Mouse (Mus musculus): ENCODE data around the gene Dscam. TPM values are rescaled to one million over a fixed set of nuclear protein-coding genes. Genes with fewer than 3 reads are reported as not detected.
A peak's percentile ranks its signal among the peaks of the same experiment; 100 is the strongest.

Dscam gene
- polyA plus RNA-seq, 1 experiment from 2014 or later = 8.5 TPM

DNA sequence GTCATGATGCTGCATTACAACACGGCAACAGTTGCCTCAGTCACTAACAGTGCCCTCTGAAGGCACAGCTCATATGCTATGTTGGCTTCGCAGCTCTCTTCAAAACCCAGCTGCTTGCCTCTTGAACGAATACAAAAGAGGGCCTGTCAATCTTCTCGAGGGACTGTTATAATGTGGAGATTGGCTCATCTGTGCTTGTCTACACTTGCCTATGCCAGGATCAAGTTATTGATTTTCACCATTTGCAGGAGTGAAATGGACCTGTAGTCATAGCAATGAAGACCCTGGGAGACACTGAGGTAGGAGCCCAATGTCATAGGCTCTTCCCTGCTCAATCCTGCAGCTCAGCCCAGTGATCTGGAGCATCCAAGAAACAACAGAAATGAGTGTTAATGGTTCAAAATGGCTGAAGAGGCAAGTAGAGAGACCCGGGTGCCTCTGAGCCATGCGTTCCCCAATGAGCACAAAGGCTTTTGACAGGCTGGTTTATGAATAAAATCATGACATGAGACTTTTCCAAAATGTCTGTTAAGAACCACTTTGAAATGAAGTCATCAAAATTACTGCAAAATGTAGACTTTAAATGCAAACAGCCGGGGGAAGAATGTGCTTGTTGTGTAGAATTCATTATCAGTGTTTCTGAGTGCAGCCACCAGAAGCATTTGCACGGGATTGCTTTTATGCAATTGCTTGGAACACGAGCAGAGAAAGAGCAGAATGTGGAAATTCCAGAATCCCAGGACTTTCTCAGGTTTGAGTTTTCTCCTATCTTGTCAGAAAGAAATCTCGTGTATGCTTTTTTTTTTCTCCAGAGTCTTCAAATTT, 35.3 kb downstream of the Dscam start:
- H3K4me3 ChIP-seq (replicated peaks; ENCODE audit: low read length) = no peak overlapping the region
- peak overlapping the region; percentile 72 for H3K27ac ChIP-seq (ENCODE audit: low read length)
- 0 out of 2 replicates have a peak, but pooled peaks cover 4% of the 10 kb centered on the region for H3K4me1 ChIP-seq (replicated peaks; ENCODE audit: control insufficient read depth, insufficient read depth, low read length)
- WGBS = 50% methylated on average over 10 of the region's 10 CpGs
- H3K9ac ChIP-seq (replicated peaks; ENCODE audit: low read depth, low read length) = no peak overlapping the region
- H3K36me3 ChIP-seq (ENCODE audit: control insufficient read depth, insufficient read depth) = no peaks in the 10 kb centered on the region
- ATAC-seq = peak; percentile 66
- H3K9me3 ChIP-seq (ENCODE audit: control insufficient read depth, low read length) = no peaks in the 10 kb centered on the region
- H3K4me2 ChIP-seq (ENCODE audit: low read length) = no peak overlapping the region
- no peaks in the 10 kb centered on the region for H3K27me3 ChIP-seq (replicated peaks; ENCODE audit: control insufficient read depth, insufficient read depth, low read length)

GRCm38 (mm10) chr16:97127296-97127695, 43.3 kb downstream of the Dscam start:
- Histone ChIP-seq H3K27me3 (replicated peaks; ENCODE audit: control insufficient read depth, insufficient read depth, low read length) (no peaks in the 10 kb centered on the region), H3K4me2 (ENCODE audit: low read length) (no peak overlapping the region), H3K4me3 (replicated peaks; ENCODE audit: low read length) (no peak overlapping the region), H3K4me1 (replicated peaks; ENCODE audit: control insufficient read depth, insufficient read depth, low read length) (no peaks in the 10 kb centered on the region), H3K27ac (ENCODE audit: low read length) (no peak overlapping the region), H3K9me3 (ENCODE audit: control insufficient read depth, low read length) (no peaks in the 10 kb centered on the region), H3K9ac (replicated peaks; ENCODE audit: low read depth, low read length) (no peak overlapping the region), H3K36me3 (ENCODE audit: control insufficient read depth, insufficient read depth) (no peaks in the 10 kb centered on the region)
- peak; percentile 54 for ATAC-seq
- 59% methylated on average over 2 of the region's 2 CpGs for whole genome bisulfite sequencing

GRCm38 (mm10) chr16:97110028-97110427, 60.5 kb downstream of the Dscam start:
- no peak overlapping the region for H3K4me2 ChIP-seq (ENCODE audit: low read length)
- no peaks in the 10 kb centered on the region for H3K9me3 ChIP-seq (ENCODE audit: control insufficient read depth, low read length)
- no peaks in the 10 kb centered on the region for H3K36me3 ChIP-seq (ENCODE audit: control insufficient read depth, insufficient read depth)
- H3K4me3 ChIP-seq (replicated peaks; ENCODE audit: low read length) = no peak overlapping the region
- no peak for ATAC-seq
- H3K27me3 ChIP-seq (replicated peaks; ENCODE audit: control insufficient read depth, insufficient read depth, low read length) = no peaks in the 10 kb centered on the region
- H3K4me1 ChIP-seq (replicated peaks; ENCODE audit: control insufficient read depth, insufficient read depth, low read length) = no peaks in the 10 kb centered on the region
- WGBS = 80% methylated on average over 4 of the region's 4 CpGs
- H3K27ac ChIP-seq (ENCODE audit: low read length) = no peak overlapping the region
- no peak overlapping the region for H3K9ac ChIP-seq (replicated peaks; ENCODE audit: low read depth, low read length)

DNA sequence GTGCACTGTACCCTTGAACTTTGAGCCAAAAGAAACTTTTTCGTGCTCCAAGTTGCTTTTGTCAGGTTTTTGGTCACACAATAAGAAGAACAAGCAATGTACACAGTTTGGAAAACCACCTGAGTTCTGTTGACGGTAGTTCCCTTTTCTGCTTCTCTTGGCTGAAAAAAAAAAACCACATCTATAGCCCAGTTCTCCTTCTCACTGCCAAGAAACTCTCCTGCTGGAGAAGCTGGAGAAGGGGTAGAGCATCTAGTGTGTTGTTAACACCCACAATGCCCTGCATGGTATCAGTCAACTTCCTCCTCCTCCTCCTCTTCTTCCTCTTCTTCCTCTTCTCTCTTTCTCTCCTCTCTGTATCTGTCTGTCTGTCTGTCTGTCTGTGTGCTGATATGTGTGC, 65.3 kb downstream of the Dscam start:
- no peaks in the 10 kb centered on the region for H3K36me3 ChIP-seq (ENCODE audit: control insufficient read depth, insufficient read depth)
- H3K9ac ChIP-seq (replicated peaks; ENCODE audit: low read depth, low read length) = no peak overlapping the region
- no peaks in the 10 kb centered on the region for H3K9me3 ChIP-seq (ENCODE audit: control insufficient read depth, low read length)
- no peak overlapping the region for H3K27ac ChIP-seq (ENCODE audit: low read length)
- no peak for ATAC-seq
- 80% methylated on average over 2 of the region's 2 CpGs for WGBS
- H3K4me2 ChIP-seq (ENCODE audit: low read length) = no peak overlapping the region
- H3K27me3 ChIP-seq (replicated peaks; ENCODE audit: control insufficient read depth, insufficient read depth, low read length) = no peaks in the 10 kb centered on the region
- H3K4me3 ChIP-seq (replicated peaks; ENCODE audit: low read length) = no peak overlapping the region
- H3K4me1 ChIP-seq (replicated peaks; ENCODE audit: control insufficient read depth, insufficient read depth, low read length) = peaks cover 1% of the 10 kb centered on the region

- peaks cover 17% of the 10 kb centered on the region for H3K4me1 ChIP-seq (replicated peaks; ENCODE audit: control insufficient read depth, insufficient read depth, low read length)
- no peak overlapping the region for H3K4me3 ChIP-seq (replicated peaks; ENCODE audit: low read length)
- no peak for ATAC-seq
- no peak overlapping the region for H3K9ac ChIP-seq (replicated peaks; ENCODE audit: low read depth, low read length)
- H3K4me2 ChIP-seq (ENCODE audit: low read length) = no peak overlapping the region
- 68% methylated on average over 2 of the region's 2 CpGs for WGBS
- H3K27ac ChIP-seq (ENCODE audit: low read length) = no peak overlapping the region
- no peaks in the 10 kb centered on the region for H3K9me3 ChIP-seq (ENCODE audit: control insufficient read depth, low read length)
- H3K36me3 ChIP-seq (ENCODE audit: control insufficient read depth, insufficient read depth) = no peaks in the 10 kb centered on the region
- no peaks in the 10 kb centered on the region for H3K27me3 ChIP-seq (replicated peaks; ENCODE audit: control insufficient read depth, insufficient read depth, low read length)
Observed at GRCm38 (mm10) chr16:97103046-97103445, 67.5 kb downstream of the Dscam start.

GRCm38 (mm10) chr16:97100091-97100490, 70.5 kb downstream of the Dscam start:
- Histone ChIP-seq H3K27ac (ENCODE audit: low read length) (no peak overlapping the region), H3K4me3 (replicated peaks; ENCODE audit: low read length) (no peak overlapping the region), H3K36me3 (ENCODE audit: control insufficient read depth, insufficient read depth) (no peaks in the 10 kb centered on the region), H3K9me3 (ENCODE audit: control insufficient read depth, low read length) (no peaks in the 10 kb centered on the region), H3K27me3 (replicated peaks; ENCODE audit: control insufficient read depth, insufficient read depth, low read length) (no peaks in the 10 kb centered on the region), H3K4me1 (replicated peaks; ENCODE audit: control insufficient read depth, insufficient read depth, low read length) (peaks cover 18% of the 10 kb centered on the region), H3K4me2 (ENCODE audit: low read length) (no peak overlapping the region), H3K9ac (replicated peaks; ENCODE audit: low read depth, low read length) (no peak overlapping the region)
- 20% methylated on average over 2 of the region's 2 CpGs for WGBS
- no peak for ATAC-seq

- ATAC-seq = peak; percentile 90
- Histone ChIP-seq H3K4me3 (replicated peaks; ENCODE audit: low read length) (no peak overlapping the region), H3K36me3 (ENCODE audit: control insufficient read depth, insufficient read depth) (no peaks in the 10 kb centered on the region), H3K4me1 (replicated peaks; ENCODE audit: control insufficient read depth, insufficient read depth, low read length) (peaks cover 18% of the 10 kb centered on the region), H3K27ac (ENCODE audit: low read length) (no peak overlapping the region; the same call in 1 of the 2 replicates), H3K4me2 (ENCODE audit: low read length) (no peak overlapping the region), H3K9ac (replicated peaks; ENCODE audit: low read depth, low read length) (no peak overlapping the region), H3K9me3 (ENCODE audit: control insufficient read depth, low read length) (no peaks in the 10 kb centered on the region), H3K27me3 (replicated peaks; ENCODE audit: control insufficient read depth, insufficient read depth, low read length) (no peaks in the 10 kb centered on the region)
- WGBS = 17% methylated on average over 5 of the region's 5 CpGs
Observed at GRCm38 (mm10) chr16:97098508-97098907, 72.0 kb downstream of the Dscam start.

DNA sequence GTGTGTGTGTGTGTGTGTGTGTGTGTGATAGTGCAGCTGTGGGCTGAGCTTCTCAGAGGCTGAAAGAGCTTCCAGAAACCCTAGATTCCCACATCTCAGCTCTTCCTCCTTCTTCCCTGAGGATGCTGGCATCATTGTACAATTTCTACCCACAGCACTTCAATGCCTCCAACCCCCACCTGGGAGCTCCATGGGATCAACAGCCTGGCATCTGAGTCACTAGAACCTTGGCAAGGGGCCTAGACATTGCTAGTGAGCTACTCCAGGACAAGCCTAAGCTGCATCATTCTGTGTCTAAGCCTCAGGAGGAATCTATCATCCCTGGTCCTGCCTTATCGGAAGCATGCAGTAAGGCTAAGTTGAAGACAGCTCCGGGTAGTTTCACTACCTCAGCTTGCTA, 73.8 kb downstream of the Dscam start:
- no peak overlapping the region for H3K4me2 ChIP-seq (ENCODE audit: low read length)
- no peaks in the 10 kb centered on the region for H3K36me3 ChIP-seq (ENCODE audit: control insufficient read depth, insufficient read depth)
- H3K27me3 ChIP-seq (replicated peaks; ENCODE audit: control insufficient read depth, insufficient read depth, low read length) = no peaks in the 10 kb centered on the region
- ATAC-seq = no peak
- no peak overlapping the region for H3K27ac ChIP-seq (ENCODE audit: low read length)
- no peak overlapping the region for H3K4me3 ChIP-seq (replicated peaks; ENCODE audit: low read length)
- no peaks in the 10 kb centered on the region for H3K9me3 ChIP-seq (ENCODE audit: control insufficient read depth, low read length)
- peaks cover 18% of the 10 kb centered on the region for H3K4me1 ChIP-seq (replicated peaks; ENCODE audit: control insufficient read depth, insufficient read depth, low read length)
- H3K9ac ChIP-seq (replicated peaks; ENCODE audit: low read depth, low read length) = no peak overlapping the region
- 88% methylated on average over 2 of the region's 2 CpGs for WGBS

DNA sequence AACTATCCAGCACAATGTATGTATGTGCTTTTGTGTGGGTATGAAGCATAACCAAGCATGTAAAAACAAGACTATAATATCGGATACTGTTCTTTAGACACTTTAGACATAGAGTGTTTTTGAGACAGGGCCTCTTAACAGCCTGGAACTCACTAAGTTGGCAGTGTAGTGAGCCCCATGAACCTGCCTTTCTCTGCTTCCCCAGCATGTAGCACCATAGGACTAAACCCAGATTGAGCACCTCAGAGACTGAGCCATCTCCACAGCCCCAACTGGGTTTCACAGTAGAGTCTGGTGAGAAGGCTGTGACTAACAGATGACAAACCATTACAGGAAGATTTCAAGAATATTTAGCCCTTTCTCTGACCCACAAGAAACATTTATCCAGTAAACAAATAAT, 75.1 kb downstream of the Dscam start:
- WGBS = 97% methylated on average over 1 of the region's 1 CpGs
- no peak for ATAC-seq
- no peaks in the 10 kb centered on the region for H3K27me3 ChIP-seq (replicated peaks; ENCODE audit: control insufficient read depth, insufficient read depth, low read length)

More for the DNA sequence above, 75.1 kb downstream of the Dscam start:
- Histone ChIP-seq H3K4me2 (ENCODE audit: low read length) (no peak overlapping the region), H3K27ac (ENCODE audit: low read length) (no peak overlapping the region), H3K4me1 (replicated peaks; ENCODE audit: control insufficient read depth, insufficient read depth, low read length) (peaks cover 18% of the 10 kb centered on the region), H3K9ac (replicated peaks; ENCODE audit: low read depth, low read length) (no peak overlapping the region), H3K4me3 (replicated peaks; ENCODE audit: low read length) (no peak overlapping the region), H3K9me3 (ENCODE audit: control insufficient read depth, low read length) (no peaks in the 10 kb centered on the region), H3K36me3 (ENCODE audit: control insufficient read depth, insufficient read depth) (no peaks in the 10 kb centered on the region)
